Mouse (Mus musculus) liver, postnatal 0 days (tissue): ENCODE data around the gene Tnfrsf11a. TPM values are rescaled to one million over a fixed set of nuclear protein-coding genes. Genes with fewer than 3 reads are reported as not detected.

Experiments
- ATAC-seq: fragments of 200-750 bp; cut with Nextera tagmentation; 2 replicates; pipeline ENCODE4 v1.8.0; 2017; ENCODE audit warnings: mild to moderate bottlenecking, moderate library complexity
- DNase-seq: peaks from one replicate; pipeline ENCODE4 v3.0.0-alpha.2; 2016
- H3K27ac ChIP-seq: fragments of 300-500 bp; sonication (generic); 2 replicates; pipeline ENCODE4 v1.5.1; 2014; ENCODE audit warnings: antibody characterized with exemption, moderate library complexity, mild to moderate bottlenecking, low read depth
- H3K27me3 ChIP-seq: fragments of 300-500 bp; sonication (generic); 2 replicates; pipeline ENCODE4 v1.6.1; 2014; ENCODE audit warnings: low read length, control low read depth, mixed read lengths; ENCODE audit not compliant: insufficient read depth
- H3K36me3 ChIP-seq: fragments of 300-500 bp; sonication (generic); replicated peaks from 2 replicates; pipeline ENCODE4 v1.6.1; 2014; ENCODE audit warnings: mild to moderate bottlenecking, control low read depth, low read length, moderate library complexity, mixed read lengths; ENCODE audit not compliant: insufficient read depth
- H3K4me1 ChIP-seq: fragments of 300-500 bp; sonication (generic); 2 replicates; pipeline ENCODE4 v1.6.1; 2014; ENCODE audit warnings: antibody characterized with exemption, mild to moderate bottlenecking, control low read depth; ENCODE audit not compliant: insufficient read depth
- H3K4me2 ChIP-seq: fragments of 300-500 bp; sonication (generic); 2 replicates; pipeline ENCODE4 v1.6.1; 2014; ENCODE audit warnings: low read depth, mild to moderate bottlenecking, low read length, moderate library complexity, mixed read lengths
- H3K4me3 ChIP-seq: fragments of 300-500 bp; sonication (generic); 2 replicates; pipeline ENCODE4 v1.5.1; 2014; ENCODE audit warnings: low read depth, low read length
- H3K9ac ChIP-seq: fragments of 300-500 bp; sonication (generic); replicated peaks from 2 replicates; pipeline ENCODE4 v1.6.1; 2014; ENCODE audit warnings: mild to moderate bottlenecking, moderate library complexity
- H3K9me3 ChIP-seq: fragments of 300-500 bp; sonication (generic); 2 replicates; pipeline ENCODE4 v1.6.1; 2016; ENCODE audit warnings: mild to moderate bottlenecking, control low read depth, low read length, mixed read lengths
- CTCF ChIP-seq: sonication (generic); IDR thresholded peaks from 2 replicates; pipeline ENCODE4 v1.5.1; 2016; ENCODE audit warnings: antibody characterized with exemption, low read depth
- EP300 ChIP-seq: IDR thresholded peaks from 2 replicates; pipeline ENCODE4 v1.6.1; 2016; ENCODE audit warnings: antibody characterized with exemption, low read depth, mild to moderate bottlenecking
- WGBS: fragments of 180-500 bp; shearing (Covaris S2); extraction: QIAGEN DNeasy Blood & Tissue Kit; methylation state at CpG from one replicate; pipeline ENCODE4 v1.1.7; 2014; ENCODE audit not compliant: insufficient replicate concordance; 5-methylcytosine and 5-hydroxymethylcytosine counted together
- polyA plus RNA-seq: library from polyadenylated mRNA; unstranded; fragments of >200 nt; fragmentation: Nextera tagmentation; extraction: Ambion mirVana; gene quantifications from 2 replicates; pipeline ENCODE4 v1.2.1, GENCODE M21; 2015

Tnfrsf11a gene
- polyA plus RNA-seq, 1 experiment from 2014 or later: 0.89 TPM

- Histone ChIP-seq H3K27me3 (no peaks in the 10 kb centered on the region), H3K27ac (no peak overlapping the region), H3K36me3 (no peaks in the 10 kb centered on the region), H3K4me3 (no peak overlapping the region), H3K9ac (no peak overlapping the region), H3K4me2 (no peak overlapping the region), H3K9me3 (no peaks in the 10 kb centered on the region), H3K4me1 (no peaks in the 10 kb centered on the region)
- TF ChIP-seq EP300 (no peak), CTCF (no peak)
- 87% methylated on average over 3 of the region's 3 CpGs for WGBS
- DNase-seq (no peak), ATAC-seq (no peak)
Observed at GRCm38 (mm10) chr1:105815736-105816135, 35.2 kb downstream of the Tnfrsf11a start.

GRCm38 (mm10) chr1:105819031-105819430 lies 38.5 kb downstream of the Tnfrsf11a start:
- TF ChIP-seq CTCF: no peak
- TF ChIP-seq EP300: no peak
- H3K4me1 ChIP-seq: no peaks in the 10 kb centered on the region
- no peaks in the 10 kb centered on the region for H3K36me3 ChIP-seq
- 62% methylated on average over 6 of the region's 6 CpGs for WGBS
- no peak overlapping the region for H3K4me2 ChIP-seq
- H3K9me3 ChIP-seq: no peaks in the 10 kb centered on the region
- H3K27me3 ChIP-seq: no peaks in the 10 kb centered on the region
- no peak for ATAC-seq
- no peak overlapping the region for H3K27ac ChIP-seq
- H3K9ac ChIP-seq: no peak overlapping the region
- no peak overlapping the region for H3K4me3 ChIP-seq
- no peak for DNase-seq

- H3K36me3 ChIP-seq: no peaks in the 10 kb centered on the region
- TF ChIP-seq CTCF (no peak), EP300 (no peak)
- H3K4me3 ChIP-seq: no peak overlapping the region
- no peak overlapping the region for H3K27ac ChIP-seq
- ATAC-seq: no peak
- DNase-seq: no peak
- no peaks in the 10 kb centered on the region for H3K4me1 ChIP-seq
- no peak overlapping the region for H3K9ac ChIP-seq
- no peak overlapping the region for H3K4me2 ChIP-seq
- H3K9me3 ChIP-seq: no peaks in the 10 kb centered on the region
- WGBS: 67% methylated on average over 7 of the region's 7 CpGs
- H3K27me3 ChIP-seq: no peaks in the 10 kb centered on the region
Observed at GRCm38 (mm10) chr1:105819740-105820139, 39.2 kb downstream of the Tnfrsf11a start.

GRCm38 (mm10) chr1:105824356-105824755 lies 43.8 kb downstream of the Tnfrsf11a start:
- Histone ChIP-seq H3K4me1 (no peaks in the 10 kb centered on the region), H3K27ac (no peak overlapping the region), H3K4me3 (no peak overlapping the region), H3K36me3 (no peaks in the 10 kb centered on the region), H3K4me2 (no peak overlapping the region), H3K9ac (no peak overlapping the region), H3K9me3 (no peaks in the 10 kb centered on the region), H3K27me3 (no peaks in the 10 kb centered on the region)
- ATAC-seq: no peak
- DNase-seq: no peak
- 88% methylated on average over 4 of the region's 4 CpGs for WGBS
- no peak for TF ChIP-seq EP300
- TF ChIP-seq CTCF: no peak

GRCm38 (mm10) chr1:105824980-105825379 lies 44.5 kb downstream of the Tnfrsf11a start:
- no peaks in the 10 kb centered on the region for H3K36me3 ChIP-seq
- no peak overlapping the region for H3K4me3 ChIP-seq
- no peak overlapping the region for H3K27ac ChIP-seq
- no peak overlapping the region for H3K4me2 ChIP-seq
- ATAC-seq (no peak), DNase-seq (no peak)
- no peaks in the 10 kb centered on the region for H3K9me3 ChIP-seq
- TF ChIP-seq CTCF (no peak), EP300 (no peak)
- H3K9ac ChIP-seq: no peak overlapping the region
- no peaks in the 10 kb centered on the region for H3K27me3 ChIP-seq
- WGBS: 63% methylated on average over 4 of the region's 4 CpGs
- no peaks in the 10 kb centered on the region for H3K4me1 ChIP-seq

- Histone ChIP-seq H3K4me3 (no peak overlapping the region), H3K4me1 (no peaks in the 10 kb centered on the region), H3K9ac (no peak overlapping the region), H3K27ac (no peak overlapping the region), H3K9me3 (no peaks in the 10 kb centered on the region), H3K36me3 (no peaks in the 10 kb centered on the region), H3K27me3 (no peaks in the 10 kb centered on the region), H3K4me2 (no peak overlapping the region)
- no peak for DNase-seq
- ATAC-seq: no peak
- WGBS: 83% methylated on average over 7 of the region's 7 CpGs
- TF ChIP-seq CTCF (no peak), EP300 (no peak)
Observed at GRCm38 (mm10) chr1:105827374-105827773, 46.9 kb downstream of the Tnfrsf11a start.

GRCm38 (mm10) chr1:105827786-105828345 lies 47.3 kb downstream of the Tnfrsf11a start:
- H3K27ac ChIP-seq: no peak overlapping the region
- TF ChIP-seq CTCF (no peak), EP300 (no peak)
- H3K27me3 ChIP-seq: no peaks in the 10 kb centered on the region
- 68% methylated on average over 8 of the region's 8 CpGs for WGBS
- no peaks in the 10 kb centered on the region for H3K9me3 ChIP-seq
- H3K4me1 ChIP-seq: no peaks in the 10 kb centered on the region
- no peaks in the 10 kb centered on the region for H3K36me3 ChIP-seq
- ATAC-seq: no peak
- H3K4me3 ChIP-seq: no peak overlapping the region
- H3K4me2 ChIP-seq: no peak overlapping the region
- no peak overlapping the region for H3K9ac ChIP-seq
- no peak for DNase-seq
